Mouse (Mus musculus) c-Kit-negative CD71-positive TER-119-positive erythroid progenitor cells, embryonic 14.5 days (primary cell): ENCODE measurements around the gene Hist1h2bh.

Experiments used
- DNase-seq: peaks from one replicate; pipeline ENCODE4 v3.0.0-alpha.2; 2013; ENCODE audit warnings: low read depth, low spot score

Hist1h2bh gene

DNA sequence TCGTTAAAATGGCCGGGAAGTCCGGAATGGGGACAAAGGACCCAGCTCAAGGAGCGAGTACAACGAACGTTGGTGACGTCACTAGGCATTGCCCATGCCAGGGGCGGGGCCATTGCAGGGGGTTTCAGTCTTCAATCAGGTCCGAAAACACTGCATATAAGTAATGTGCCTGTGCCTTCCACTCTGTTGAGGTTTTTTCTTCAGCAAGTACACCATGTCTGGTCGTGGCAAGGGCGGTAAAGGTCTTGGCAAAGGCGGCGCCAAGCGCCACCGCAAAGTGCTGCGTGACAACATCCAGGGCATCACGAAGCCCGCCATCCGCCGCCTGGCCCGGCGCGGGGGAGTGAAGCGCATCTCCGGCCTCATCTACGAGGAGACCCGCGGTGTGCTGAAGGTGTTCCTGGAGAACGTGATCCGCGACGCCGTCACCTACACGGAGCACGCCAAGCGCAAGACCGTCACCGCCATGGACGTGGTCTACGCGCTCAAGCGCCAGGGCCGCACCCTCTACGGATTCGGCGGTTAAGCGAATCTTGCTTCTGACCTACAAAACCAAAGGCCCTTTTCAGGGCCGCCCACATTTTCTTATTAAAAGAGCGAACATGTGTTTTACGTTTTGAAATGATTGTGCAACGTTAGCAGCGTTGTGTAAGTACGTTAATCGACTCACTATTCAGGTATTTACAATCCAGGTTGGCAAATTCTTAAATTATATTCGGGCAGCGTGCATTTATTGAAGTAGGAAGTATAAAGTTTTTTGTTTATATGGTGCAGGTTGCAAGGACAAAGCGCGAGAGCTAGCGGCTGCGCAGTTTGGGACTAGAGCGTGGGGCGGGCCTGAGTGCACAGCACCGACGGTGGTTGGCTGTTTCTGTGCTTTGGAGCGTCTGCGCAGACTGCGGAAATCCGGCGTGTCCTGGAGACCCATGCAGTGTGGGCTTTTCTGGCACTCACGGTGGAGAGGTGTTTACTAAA lies 12.0 kb downstream of the Hist1h2bh start, which contains the start of gene Hist1h4h:
Gene Hist1h4h, plus strand, starts transcription at position 150 of the 975 bp plus-strand sequence.
- DNase-seq, result peak; percentile 94

GRCm38 (mm10) chr13:23530181-23530900 lies 12.9 kb downstream of the Hist1h2bh start:
- peak; percentile 70 for DNase-seq

DNA sequence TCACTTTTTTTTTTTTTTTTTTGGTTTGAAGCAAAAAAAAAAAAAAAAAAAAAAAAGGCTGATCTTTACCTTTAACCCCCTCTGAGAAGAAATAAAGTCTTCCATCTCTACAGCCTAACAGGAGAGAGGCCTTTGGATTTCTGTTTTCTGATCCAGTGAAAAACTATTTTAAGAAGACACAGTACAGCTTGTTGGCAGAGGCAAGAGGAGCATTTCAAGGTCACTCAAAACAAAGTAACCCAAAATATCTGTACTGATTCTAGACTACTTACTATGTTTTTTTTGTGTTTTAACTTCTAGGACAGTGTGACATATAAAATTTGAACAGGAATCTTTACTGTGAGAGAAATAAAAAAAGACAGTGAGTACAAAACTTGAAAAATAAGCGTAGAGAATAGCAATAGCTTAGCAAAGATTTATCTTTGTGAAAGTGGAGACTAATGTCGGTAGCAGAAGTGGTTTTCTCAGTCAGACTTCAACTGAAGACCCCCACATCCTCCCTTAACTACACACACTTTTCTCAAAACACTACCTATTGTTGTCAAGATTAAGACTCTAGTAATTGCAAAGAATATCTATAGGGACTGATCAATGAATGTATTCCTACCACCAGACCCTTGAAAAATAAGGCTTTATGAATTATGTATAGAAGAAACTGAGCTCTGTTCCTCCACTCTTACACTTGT lies 13.6 kb downstream of the Hist1h2bh start:
- DNase-seq, result no peak

DNA sequence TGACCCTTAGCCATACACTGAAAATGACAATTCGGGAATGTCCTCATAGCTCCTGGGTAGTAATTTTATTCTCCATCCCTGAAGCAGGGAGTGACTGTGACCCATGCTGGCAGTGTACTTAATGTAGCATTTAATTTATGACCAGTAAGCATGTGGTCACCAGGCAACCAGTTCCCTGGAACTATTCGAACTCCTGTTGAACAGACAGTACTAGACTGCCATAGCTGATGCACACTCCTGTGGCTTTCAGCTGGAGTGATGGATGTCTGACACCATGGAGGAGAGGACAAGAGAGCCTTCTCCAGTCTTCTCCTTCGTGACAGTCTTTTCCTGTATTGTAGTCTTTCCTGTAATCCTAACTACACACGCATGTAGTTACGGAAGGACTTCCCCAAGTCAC lies 14.2 kb downstream of the Hist1h2bh start:
- no peak for DNase-seq

GRCm38 (mm10) chr13:23526312-23526711 lies 16.9 kb downstream of the Hist1h2bh start:
- DNase-seq, result peak; percentile 81

- no peak for DNase-seq
Observed at GRCm38 (mm10) chr13:23525901-23526300, 17.3 kb downstream of the Hist1h2bh start.

DNA sequence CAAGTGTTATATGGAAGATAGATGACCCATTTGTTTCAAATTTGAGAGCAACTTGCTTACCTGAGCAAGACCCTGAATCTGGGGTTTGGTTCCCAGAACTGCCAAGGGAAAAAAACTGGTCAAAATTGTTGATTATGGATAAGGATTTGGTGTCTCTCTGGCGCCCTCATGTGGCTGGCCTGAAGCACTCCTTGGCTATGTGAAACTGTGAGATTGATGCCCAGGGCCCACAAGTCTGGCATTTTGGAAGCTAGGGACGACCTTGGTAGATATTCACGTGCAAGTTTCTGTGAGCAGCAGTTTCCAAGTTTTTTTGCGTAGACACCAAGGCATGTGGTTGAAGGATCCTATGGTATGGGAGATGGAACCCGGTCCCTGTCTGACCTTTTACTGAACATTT lies 18.5 kb downstream of the Hist1h2bh start:
- DNase-seq, result peak; percentile 81

GRCm38 (mm10) chr13:23523976-23524375 lies 19.2 kb downstream of the Hist1h2bh start:
- DNase-seq, result no peak

DNA sequence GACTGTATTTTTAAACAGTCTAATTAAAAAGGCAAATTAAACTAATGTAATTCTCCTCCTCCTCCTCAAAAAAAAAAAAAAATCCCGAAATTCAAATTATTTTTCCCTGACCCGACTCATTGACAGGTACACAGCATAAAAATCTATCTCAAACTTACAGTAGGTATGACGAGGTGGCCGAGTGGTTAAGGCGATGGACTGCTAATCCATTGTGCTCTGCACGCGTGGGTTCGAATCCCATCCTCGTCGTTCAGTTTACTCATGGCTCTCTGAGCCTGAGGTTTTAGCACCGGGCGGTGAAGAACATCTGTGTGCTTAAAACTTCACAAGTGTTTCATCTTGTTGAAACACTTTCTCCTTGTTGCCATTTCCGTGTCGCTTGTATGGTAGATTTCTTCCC lies 21.5 kb downstream of the Hist1h2bh start:
- DNase-seq, result peak; percentile 65

DNA sequence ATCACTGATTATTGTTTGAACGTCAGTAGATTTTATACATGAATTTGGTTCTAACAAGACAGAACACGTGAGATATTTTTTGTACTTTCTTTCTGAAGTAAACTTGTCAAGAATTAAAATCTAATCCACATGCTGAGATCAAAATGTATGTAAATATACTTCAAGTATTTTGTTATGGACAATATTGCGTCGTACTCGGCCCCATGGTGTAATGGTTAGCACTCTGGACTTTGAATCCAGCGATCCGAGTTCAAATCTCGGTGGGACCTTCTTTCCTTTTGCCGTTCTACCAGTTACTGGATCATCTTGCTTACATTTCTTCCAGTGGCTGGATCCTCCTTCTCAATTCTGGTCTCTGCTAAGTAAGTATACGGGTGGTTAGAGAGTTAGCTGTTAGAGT lies 23.8 kb downstream of the Hist1h2bh start:
- DNase-seq, result peak; percentile 75

- DNase-seq, result peak; percentile 82
Observed at GRCm38 (mm10) chr13:23518885-23519284, 24.3 kb downstream of the Hist1h2bh start.

- DNase-seq, result no peak
Observed at GRCm38 (mm10) chr13:23518295-23518603, 24.9 kb downstream of the Hist1h2bh start.

GRCm38 (mm10) chr13:23517603-23518294 lies 25.4 kb downstream of the Hist1h2bh start:
- peak; percentile 85 for DNase-seq

GRCm38 (mm10) chr13:23516822-23517602 lies 26.2 kb downstream of the Hist1h2bh start:
- DNase-seq, result peak; percentile 80

GRCm38 (mm10) chr13:23515826-23516620 lies 27.2 kb downstream of the Hist1h2bh start:
- no peak for DNase-seq

GRCm38 (mm10) chr13:23515281-23515680 lies 27.9 kb downstream of the Hist1h2bh start:
- no peak for DNase-seq

GRCm38 (mm10) chr13:23513517-23513916 lies 29.7 kb downstream of the Hist1h2bh start:
- DNase-seq, result no peak

GRCm38 (mm10) chr13:23510127-23510526 lies 33.1 kb downstream of the Hist1h2bh start:
- no peak for DNase-seq

- no peak for DNase-seq
Observed at GRCm38 (mm10) chr13:23506819-23507515, 36.2 kb downstream of the Hist1h2bh start.
